Mouse (Mus musculus): Measurements from ENCODE around the gene Hectd4. TPM values are rescaled to one million over a fixed set of nuclear protein-coding genes. Genes with fewer than 3 reads are reported as not detected.

The Hectd4 gene
- 77.7 and 79.8 TPM in 2 replicates for polyA plus RNA-seq (2012; rRNA removed)

DNA sequence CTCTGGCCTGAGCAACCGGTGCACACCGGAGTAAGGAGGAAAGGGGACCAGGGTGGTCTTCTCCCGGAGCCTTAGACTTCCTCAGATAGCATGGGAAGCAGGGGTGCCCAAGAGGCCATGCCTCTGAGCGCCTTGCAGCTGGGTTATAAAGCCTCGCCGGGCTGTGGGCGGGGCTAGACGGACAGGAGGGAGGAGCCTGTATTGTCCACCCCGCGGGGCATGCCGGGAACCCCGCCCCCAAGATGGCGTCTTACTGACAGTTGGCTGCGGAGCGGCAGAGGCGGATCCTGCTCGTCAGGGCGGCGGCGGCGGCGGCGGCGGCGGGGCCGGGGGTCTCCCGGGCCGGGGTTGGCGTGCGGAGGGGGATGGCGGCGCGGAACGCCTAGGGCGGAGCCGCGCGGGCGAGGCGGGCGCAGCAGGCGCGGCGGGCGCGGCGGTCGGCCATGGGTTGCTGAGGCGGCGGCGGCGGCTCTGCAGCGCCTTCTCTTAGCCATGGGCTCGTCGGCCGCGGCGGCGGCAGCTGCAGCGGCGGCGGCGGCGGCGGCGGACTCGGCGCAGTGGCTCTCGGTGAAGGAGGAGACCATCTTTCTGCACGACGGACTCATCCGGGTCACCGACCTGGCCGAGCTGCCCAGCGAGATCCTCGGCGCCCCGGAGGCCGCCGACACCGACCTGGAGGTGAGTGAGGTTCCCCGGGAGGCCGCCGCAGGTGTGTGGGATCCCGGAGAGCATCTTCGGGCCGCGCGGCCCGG, at the start of gene Hectd4:
TSS of gene Hectd4 (plus strand) at position 240 of the 752 bp plus-strand sequence.
- peak within 1 kb of the TSS; percentile 70; the same call in 1 of the 2 replicates for H3K27ac ChIP-seq (ENCODE audit: insufficient read depth, low read length)
- H3K4me1 ChIP-seq (ENCODE audit: control insufficient read depth, insufficient read depth, low read length): no peaks in the 10 kb centered on the region; the same call in 1 of the 2 replicates
- H3K4me3 ChIP-seq (ENCODE audit: insufficient read depth, low read length): peak within 1 kb of the TSS; percentile 69
- TF ChIP-seq CTCF (IDR thresholded peaks at IDR 0.05; ENCODE audit: extremely low read depth, insufficient read depth, low read length) (no peak), POLR2A (IDR thresholded peaks at IDR 0.05; ENCODE audit: extremely low read depth, insufficient read depth, low read length) (peak; percentile 95)

- no peak overlapping the region for H3K27ac ChIP-seq (ENCODE audit: insufficient read depth, low read length)
- TF ChIP-seq POLR2A (IDR thresholded peaks at IDR 0.05; ENCODE audit: extremely low read depth, insufficient read depth, low read length): no peak
- TF ChIP-seq CTCF (IDR thresholded peaks at IDR 0.05; ENCODE audit: extremely low read depth, insufficient read depth, low read length): peak; percentile 46
- H3K4me3 ChIP-seq (ENCODE audit: insufficient read depth, low read length): no peak overlapping the region
- H3K4me1 ChIP-seq (ENCODE audit: control insufficient read depth, insufficient read depth, low read length): peaks cover 10% of the 10 kb centered on the region
Observed at GRCm38 (mm10) chr5:121172835-121173234, 47.2 kb upstream of the Hectd4 start.

- H3K4me3 ChIP-seq (ENCODE audit: insufficient read depth, low read length): no peak overlapping the region
- H3K27ac ChIP-seq (ENCODE audit: insufficient read depth, low read length): peak overlapping the region; percentile 9; the same call in 1 of the 2 replicates
- H3K4me1 ChIP-seq (ENCODE audit: control insufficient read depth, insufficient read depth, low read length): peaks cover 10% of the 10 kb centered on the region
- TF ChIP-seq POLR2A (IDR thresholded peaks at IDR 0.05; ENCODE audit: extremely low read depth, insufficient read depth, low read length) (no peak), CTCF (IDR thresholded peaks at IDR 0.05; ENCODE audit: extremely low read depth, insufficient read depth, low read length) (no peak)
Observed at GRCm38 (mm10) chr5:121179077-121179857, 40.8 kb upstream of the Hectd4 start.

DNA sequence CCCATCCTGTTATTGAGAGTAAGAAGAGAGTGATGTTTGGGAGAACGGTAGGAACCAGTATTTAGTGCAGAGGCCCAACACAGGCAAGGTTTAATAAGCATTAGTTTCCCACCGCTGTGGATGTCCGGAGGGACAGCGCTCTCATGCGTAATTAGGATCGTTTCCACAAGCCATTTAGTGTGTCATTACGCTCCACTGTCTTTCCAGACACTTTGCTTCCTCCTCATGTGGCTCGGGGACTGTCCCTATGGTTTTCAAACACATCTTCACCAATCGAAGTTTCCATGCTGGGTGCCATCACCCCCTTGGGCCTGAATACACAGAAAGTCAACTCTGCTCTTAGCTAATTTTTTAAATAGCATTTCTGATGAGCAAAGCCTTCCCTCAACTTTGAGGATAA, 36.8 kb upstream of the Hectd4 start:
- H3K4me1 ChIP-seq (ENCODE audit: control insufficient read depth, insufficient read depth, low read length): peaks cover 23% of the 10 kb centered on the region
- no peak overlapping the region for H3K4me3 ChIP-seq (ENCODE audit: insufficient read depth, low read length)
- TF ChIP-seq CTCF (IDR thresholded peaks at IDR 0.05; ENCODE audit: extremely low read depth, insufficient read depth, low read length) (no peak), POLR2A (IDR thresholded peaks at IDR 0.05; ENCODE audit: extremely low read depth, insufficient read depth, low read length) (no peak)
- H3K27ac ChIP-seq (ENCODE audit: insufficient read depth, low read length): no peak overlapping the region

GRCm38 (mm10) chr5:121184375-121184774, 35.6 kb upstream of the Hectd4 start:
- Histone ChIP-seq H3K4me3 (ENCODE audit: insufficient read depth, low read length) (no peak overlapping the region), H3K27ac (ENCODE audit: insufficient read depth, low read length) (peak overlapping the region; percentile 81), H3K4me1 (ENCODE audit: control insufficient read depth, insufficient read depth, low read length) (peaks cover 23% of the 10 kb centered on the region)
- no peak for TF ChIP-seq CTCF (IDR thresholded peaks at IDR 0.05; ENCODE audit: extremely low read depth, insufficient read depth, low read length)
- TF ChIP-seq POLR2A (IDR thresholded peaks at IDR 0.05; ENCODE audit: extremely low read depth, insufficient read depth, low read length): no peak

GRCm38 (mm10) chr5:121184945-121185551, 35.0 kb upstream of the Hectd4 start:
- TF ChIP-seq POLR2A (IDR thresholded peaks at IDR 0.05; ENCODE audit: extremely low read depth, insufficient read depth, low read length): no peak
- no peak for TF ChIP-seq CTCF (IDR thresholded peaks at IDR 0.05; ENCODE audit: extremely low read depth, insufficient read depth, low read length)
- Histone ChIP-seq H3K27ac (ENCODE audit: insufficient read depth, low read length) (peak overlapping the region; percentile 63; the same call in 1 of the 2 replicates), H3K4me1 (ENCODE audit: control insufficient read depth, insufficient read depth, low read length) (peaks cover 21% of the 10 kb centered on the region), H3K4me3 (ENCODE audit: insufficient read depth, low read length) (no peak overlapping the region)

DNA sequence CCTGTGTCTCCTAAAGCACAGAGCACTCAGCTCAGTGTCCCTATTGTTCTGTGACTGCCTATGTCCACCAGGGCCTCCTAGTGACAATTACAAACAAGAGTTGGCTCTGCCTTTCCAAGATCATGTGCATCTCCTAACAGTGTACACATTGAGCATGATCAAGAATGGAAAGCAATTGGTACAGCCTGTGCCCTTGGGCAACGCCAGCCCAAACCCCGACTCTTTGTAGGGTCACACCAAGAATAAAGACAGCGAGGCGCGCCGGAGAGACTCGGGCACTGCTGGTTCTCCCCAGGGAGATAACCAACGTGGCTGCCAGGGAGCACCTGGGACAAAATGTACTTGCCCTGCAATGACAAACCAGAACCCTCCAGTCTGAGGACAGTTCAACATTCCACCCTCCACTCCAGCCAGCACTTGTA, 32.4 kb upstream of the Hectd4 start:
- Histone ChIP-seq H3K27ac (ENCODE audit: insufficient read depth, low read length) (peak overlapping the region; percentile 79), H3K4me1 (ENCODE audit: control insufficient read depth, insufficient read depth, low read length) (peaks cover 21% of the 10 kb centered on the region)
- TF ChIP-seq CTCF (IDR thresholded peaks at IDR 0.05; ENCODE audit: extremely low read depth, insufficient read depth, low read length) (no peak), POLR2A (IDR thresholded peaks at IDR 0.05; ENCODE audit: extremely low read depth, insufficient read depth, low read length) (no peak)

GRCm38 (mm10) chr5:121188265-121188664, 31.8 kb upstream of the Hectd4 start:
- no peak for TF ChIP-seq CTCF (IDR thresholded peaks at IDR 0.05; ENCODE audit: extremely low read depth, insufficient read depth, low read length)
- TF ChIP-seq POLR2A (IDR thresholded peaks at IDR 0.05; ENCODE audit: extremely low read depth, insufficient read depth, low read length): no peak
- H3K4me3 ChIP-seq (ENCODE audit: insufficient read depth, low read length): no peak overlapping the region
- peaks cover 21% of the 10 kb centered on the region for H3K4me1 ChIP-seq (ENCODE audit: control insufficient read depth, insufficient read depth, low read length)
- H3K27ac ChIP-seq (ENCODE audit: insufficient read depth, low read length): peak overlapping the region; percentile 30

More for the DNA sequence above, 32.4 kb upstream of the Hectd4 start:
- H3K4me3 ChIP-seq (ENCODE audit: insufficient read depth, low read length): no peak overlapping the region

GRCm38 (mm10) chr5:121189182-121189581, 30.8 kb upstream of the Hectd4 start:
- H3K27ac ChIP-seq (ENCODE audit: insufficient read depth, low read length): peak overlapping the region; percentile 2; the same call in 1 of the 2 replicates
- TF ChIP-seq POLR2A (IDR thresholded peaks at IDR 0.05; ENCODE audit: extremely low read depth, insufficient read depth, low read length) (no peak), CTCF (IDR thresholded peaks at IDR 0.05; ENCODE audit: extremely low read depth, insufficient read depth, low read length) (no peak)
- H3K4me1 ChIP-seq (ENCODE audit: control insufficient read depth, insufficient read depth, low read length): peaks cover 19% of the 10 kb centered on the region
- peak overlapping the region; percentile 3; the same call in 1 of the 2 replicates for H3K4me3 ChIP-seq (ENCODE audit: insufficient read depth, low read length)
